Mouse (Mus musculus): ENCODE results near the gene Ptpn18. TPM values are rescaled to one million over a fixed set of nuclear protein-coding genes. Genes with fewer than 3 reads are reported as not detected.

The Ptpn18 gene
- polyA plus RNA-seq, 1 experiment from 2014 or later, result 2.9 TPM

GRCm38 (mm10) chr1:34478891-34479655, 19.5 kb downstream of the Ptpn18 start:
- Histone ChIP-seq H3K9me3 (replicated peaks; ENCODE audit: control insufficient read depth, low read length, poor library complexity, severe bottlenecking) (no peaks in the 10 kb centered on the region), H3K4me2 (ENCODE audit: low read length) (no peak overlapping the region)

GRCm38 (mm10) chr1:34480801-34481200, 21.2 kb downstream of the Ptpn18 start:
- Histone ChIP-seq H3K9ac (ENCODE audit: low read depth, low read length) (no peak overlapping the region), H3K9me3 (replicated peaks; ENCODE audit: control insufficient read depth, low read length, poor library complexity, severe bottlenecking) (no peaks in the 10 kb centered on the region), H3K4me3 (ENCODE audit: low read depth, low read length) (no peak overlapping the region), H3K27ac (ENCODE audit: low read length) (no peak overlapping the region), H3K36me3 (ENCODE audit: control insufficient read depth, insufficient read depth, low read length) (no peaks in the 10 kb centered on the region), H3K27me3 (ENCODE audit: control insufficient read depth, insufficient read depth, low read depth, low read length) (no peaks in the 10 kb centered on the region), H3K4me2 (ENCODE audit: low read length) (no peak overlapping the region), H3K4me1 (ENCODE audit: control insufficient read depth, insufficient read depth, low read length) (peaks cover 2% of the 10 kb centered on the region; the same call in 1 of the 2 replicates)
- WGBS, result 80% methylated on average over 5 of the region's 5 CpGs
- no peak for ATAC-seq

More at GRCm38 (mm10) chr1:34478891-34479655, 19.5 kb downstream of the Ptpn18 start:
- Histone ChIP-seq H3K4me1 (ENCODE audit: control insufficient read depth, insufficient read depth, low read length) (no peaks in the 10 kb centered on the region), H3K9ac (ENCODE audit: low read depth, low read length) (no peak overlapping the region), H3K27me3 (ENCODE audit: control insufficient read depth, insufficient read depth, low read depth, low read length) (no peaks in the 10 kb centered on the region; the same call in 1 of the 2 replicates), H3K27ac (ENCODE audit: low read length) (no peak overlapping the region), H3K4me3 (ENCODE audit: low read depth, low read length) (no peak overlapping the region), H3K36me3 (ENCODE audit: control insufficient read depth, insufficient read depth, low read length) (no peaks in the 10 kb centered on the region)
- WGBS, result 77% methylated on average over 11 of the region's 11 CpGs
- no peak for ATAC-seq

GRCm38 (mm10) chr1:34481920-34482669, 22.5 kb downstream of the Ptpn18 start:
- WGBS, result 78% methylated on average over 5 of the region's 5 CpGs

GRCm38 (mm10) chr1:34484470-34484869, 24.9 kb downstream of the Ptpn18 start:
- Histone ChIP-seq H3K4me1 (ENCODE audit: control insufficient read depth, insufficient read depth, low read length) (peaks cover 2% of the 10 kb centered on the region; the same call in 1 of the 2 replicates), H3K4me2 (ENCODE audit: low read length) (no peak overlapping the region), H3K4me3 (ENCODE audit: low read depth, low read length) (no peak overlapping the region), H3K9me3 (replicated peaks; ENCODE audit: control insufficient read depth, low read length, poor library complexity, severe bottlenecking) (no peaks in the 10 kb centered on the region), H3K27me3 (ENCODE audit: control insufficient read depth, insufficient read depth, low read depth, low read length) (no peaks in the 10 kb centered on the region), H3K9ac (ENCODE audit: low read depth, low read length) (no peak overlapping the region), H3K36me3 (ENCODE audit: control insufficient read depth, insufficient read depth, low read length) (no peaks in the 10 kb centered on the region), H3K27ac (ENCODE audit: low read length) (no peak overlapping the region)
- ATAC-seq, result no peak
- 82% methylated on average over 10 of the region's 10 CpGs for WGBS

More at GRCm38 (mm10) chr1:34481920-34482669, 22.5 kb downstream of the Ptpn18 start:
- H3K27me3 ChIP-seq (ENCODE audit: control insufficient read depth, insufficient read depth, low read depth, low read length), result no peaks in the 10 kb centered on the region
- no peak overlapping the region for H3K4me2 ChIP-seq (ENCODE audit: low read length)
- no peak for ATAC-seq
- H3K9ac ChIP-seq (ENCODE audit: low read depth, low read length), result no peak overlapping the region
- H3K27ac ChIP-seq (ENCODE audit: low read length), result no peak overlapping the region
- no peaks in the 10 kb centered on the region for H3K36me3 ChIP-seq (ENCODE audit: control insufficient read depth, insufficient read depth, low read length)
- H3K4me1 ChIP-seq (ENCODE audit: control insufficient read depth, insufficient read depth, low read length), result peaks cover 2% of the 10 kb centered on the region; the same call in 1 of the 2 replicates
- no peak overlapping the region for H3K4me3 ChIP-seq (ENCODE audit: low read depth, low read length)
- no peaks in the 10 kb centered on the region for H3K9me3 ChIP-seq (replicated peaks; ENCODE audit: control insufficient read depth, low read length, poor library complexity, severe bottlenecking)

GRCm38 (mm10) chr1:34485461-34486188, 26.1 kb downstream of the Ptpn18 start:
- peak overlapping the region; percentile 39 for H3K4me3 ChIP-seq (ENCODE audit: low read depth, low read length)
- peak overlapping the region; percentile 56 for H3K9ac ChIP-seq (ENCODE audit: low read depth, low read length)
- peak overlapping the region; percentile 71 for H3K4me2 ChIP-seq (ENCODE audit: low read length)
- WGBS, result 10% methylated on average over 25 of the region's 25 CpGs
- H3K27me3 ChIP-seq (ENCODE audit: control insufficient read depth, insufficient read depth, low read depth, low read length), result no peaks in the 10 kb centered on the region
- no peaks in the 10 kb centered on the region for H3K36me3 ChIP-seq (ENCODE audit: control insufficient read depth, insufficient read depth, low read length)
- no peak overlapping the region for H3K27ac ChIP-seq (ENCODE audit: low read length)
- peak; percentile 86 for ATAC-seq
- H3K4me1 ChIP-seq (ENCODE audit: control insufficient read depth, insufficient read depth, low read length), result peaks cover 2% of the 10 kb centered on the region; the same call in 1 of the 2 replicates
- no peaks in the 10 kb centered on the region for H3K9me3 ChIP-seq (replicated peaks; ENCODE audit: control insufficient read depth, low read length, poor library complexity, severe bottlenecking)

- Histone ChIP-seq H3K27me3 (ENCODE audit: control insufficient read depth, insufficient read depth, low read depth, low read length) (no peaks in the 10 kb centered on the region), H3K36me3 (ENCODE audit: control insufficient read depth, insufficient read depth, low read length) (no peaks in the 10 kb centered on the region), H3K9me3 (replicated peaks; ENCODE audit: control insufficient read depth, low read length, poor library complexity, severe bottlenecking) (no peaks in the 10 kb centered on the region), H3K4me3 (ENCODE audit: low read depth, low read length) (no peak overlapping the region), H3K27ac (ENCODE audit: low read length) (no peak overlapping the region), H3K4me2 (ENCODE audit: low read length) (no peak overlapping the region), H3K9ac (ENCODE audit: low read depth, low read length) (no peak overlapping the region), H3K4me1 (ENCODE audit: control insufficient read depth, insufficient read depth, low read length) (peaks cover 2% of the 10 kb centered on the region; the same call in 1 of the 2 replicates)
- 94% methylated on average over 3 of the region's 3 CpGs for WGBS
- ATAC-seq, result no peak
Measured at GRCm38 (mm10) chr1:34487383-34487782, 27.8 kb downstream of the Ptpn18 start.

GRCm38 (mm10) chr1:34489852-34490541, 30.4 kb downstream of the Ptpn18 start:
- Histone ChIP-seq H3K27ac (ENCODE audit: low read length) (no peak overlapping the region), H3K9ac (ENCODE audit: low read depth, low read length) (no peak overlapping the region), H3K9me3 (replicated peaks; ENCODE audit: control insufficient read depth, low read length, poor library complexity, severe bottlenecking) (no peaks in the 10 kb centered on the region), H3K36me3 (ENCODE audit: control insufficient read depth, insufficient read depth, low read length) (no peaks in the 10 kb centered on the region), H3K4me2 (ENCODE audit: low read length) (no peak overlapping the region), H3K4me1 (ENCODE audit: control insufficient read depth, insufficient read depth, low read length) (peaks cover 2% of the 10 kb centered on the region; the same call in 1 of the 2 replicates), H3K4me3 (ENCODE audit: low read depth, low read length) (no peak overlapping the region), H3K27me3 (ENCODE audit: control insufficient read depth, insufficient read depth, low read depth, low read length) (no peaks in the 10 kb centered on the region)
- WGBS, result 88% methylated on average over 6 of the region's 6 CpGs
- no peak for ATAC-seq

- H3K36me3 ChIP-seq (ENCODE audit: control insufficient read depth, insufficient read depth, low read length), result no peaks in the 10 kb centered on the region
- 86% methylated on average over 4 of the region's 4 CpGs for WGBS
- H3K4me3 ChIP-seq (ENCODE audit: low read depth, low read length), result no peak overlapping the region
- H3K9ac ChIP-seq (ENCODE audit: low read depth, low read length), result no peak overlapping the region
- no peaks in the 10 kb centered on the region for H3K9me3 ChIP-seq (replicated peaks; ENCODE audit: control insufficient read depth, low read length, poor library complexity, severe bottlenecking)
- no peaks in the 10 kb centered on the region for H3K27me3 ChIP-seq (ENCODE audit: control insufficient read depth, insufficient read depth, low read depth, low read length)
- H3K4me2 ChIP-seq (ENCODE audit: low read length), result no peak overlapping the region
- no peaks in the 10 kb centered on the region for H3K4me1 ChIP-seq (ENCODE audit: control insufficient read depth, insufficient read depth, low read length)
- no peak for ATAC-seq
- no peak overlapping the region for H3K27ac ChIP-seq (ENCODE audit: low read length)
Measured at GRCm38 (mm10) chr1:34491480-34491879, 31.9 kb downstream of the Ptpn18 start.

Measured in midbrain, embryonic 16.5 days (tissue).